Mouse (Mus musculus) megakaryocyte, embryonic 14.5 days (primary cell): ENCODE results near the gene Pdgfb. TPM values are rescaled to one million over a fixed set of nuclear protein-coding genes. Genes with fewer than 3 reads are reported as not detected.

Experiments used
- H3K27me3 ChIP-seq: replicated peaks from 2 replicates; pipeline ENCODE3; 2012; ENCODE audit warnings: inconsistent platforms
- H3K36me3 ChIP-seq: replicated peaks from 2 replicates; pipeline ENCODE3; 2012; ENCODE audit warnings: low read length, inconsistent platforms, mixed read lengths
- H3K4me1 ChIP-seq: 2 replicates; pipeline ENCODE4 v1.6.1; 2012; ENCODE audit warnings: inconsistent platforms
- H3K4me3 ChIP-seq: replicated peaks from 2 replicates; pipeline ENCODE3; 2012; ENCODE audit warnings: moderate library complexity, mild to moderate bottlenecking, inconsistent platforms
- H3K9me3 ChIP-seq: 2 replicates; pipeline ENCODE4 v1.6.1; 2012; ENCODE audit warnings: inconsistent platforms
- FLI1 ChIP-seq: IDR thresholded peaks from 2 replicates; pipeline ENCODE4 v1.6.1; 2012; ENCODE audit warnings: low read length, inconsistent platforms, mixed read lengths
- GATA1 ChIP-seq: IDR thresholded peaks from 3 replicates; pipeline ENCODE4 v1.6.1; 2012; ENCODE audit warnings: mixed read lengths, low read length, inconsistent platforms, borderline replicate concordance
- polyA plus RNA-seq: library from polyadenylated mRNA; stranded (reverse); fragments of >175 nt; gene quantifications from 2 replicates; pipeline ENCODE4 v1.2.3, GENCODE M21; 2012; ENCODE audit warnings: low replicate concordance; ENCODE audit not compliant: insufficient read depth

The Pdgfb gene
- polyA plus RNA-seq, 1 experiment, result 107 TPM

DNA sequence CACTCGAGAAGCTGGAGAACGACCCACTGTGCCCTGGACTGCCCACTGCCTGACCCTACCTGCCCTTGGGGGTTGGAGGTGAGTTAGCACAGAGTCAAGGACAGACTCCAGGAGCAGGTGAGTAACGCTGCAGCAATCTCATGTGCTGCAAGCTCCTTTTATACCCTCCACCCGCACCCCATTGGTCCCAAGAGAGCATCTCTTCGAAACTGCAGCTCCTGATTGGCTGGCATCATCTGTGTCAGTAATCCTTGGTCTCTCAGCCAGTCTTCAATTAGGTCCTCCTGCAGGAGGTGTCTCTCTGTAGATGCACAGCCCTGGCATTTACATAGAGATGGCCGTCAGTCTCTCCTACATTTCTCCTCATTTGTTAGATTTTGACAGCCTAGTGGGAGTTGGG lies 47.4 kb downstream of the Pdgfb start:
- Histone ChIP-seq H3K4me1 (peaks cover 22% of the 10 kb centered on the region), H3K4me3 (no peak overlapping the region), H3K27me3 (peaks cover 5% of the 10 kb centered on the region), H3K36me3 (no peaks in the 10 kb centered on the region), H3K9me3 (peaks cover 8% of the 10 kb centered on the region)
- TF ChIP-seq GATA1, result no peak
- no peak for TF ChIP-seq FLI1

DNA sequence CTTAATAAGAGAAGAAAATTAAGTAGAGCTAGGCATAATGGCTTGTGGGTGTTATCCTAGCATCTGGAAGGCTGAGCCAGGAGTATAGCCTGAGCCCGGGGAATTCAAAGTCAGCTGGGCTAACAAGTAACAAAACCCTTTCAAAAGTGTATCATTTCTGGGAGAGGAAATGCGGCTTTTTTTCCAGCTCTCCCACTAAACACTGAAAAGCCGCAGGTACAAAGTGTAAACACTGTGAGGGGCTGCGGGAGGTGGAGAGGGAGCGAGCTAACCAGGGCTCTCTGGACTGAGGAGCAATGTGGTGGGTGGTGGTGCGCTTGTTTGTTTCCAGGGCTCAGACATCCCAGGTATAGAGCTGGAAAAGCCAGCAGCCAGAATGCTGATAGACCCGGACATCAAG lies 50.4 kb downstream of the Pdgfb start:
- Histone ChIP-seq H3K36me3 (no peaks in the 10 kb centered on the region), H3K4me1 (peaks cover 37% of the 10 kb centered on the region), H3K27me3 (peaks cover 2% of the 10 kb centered on the region), H3K4me3 (no peak overlapping the region), H3K9me3 (no peaks in the 10 kb centered on the region)
- no peak for TF ChIP-seq FLI1
- TF ChIP-seq GATA1, result no peak

DNA sequence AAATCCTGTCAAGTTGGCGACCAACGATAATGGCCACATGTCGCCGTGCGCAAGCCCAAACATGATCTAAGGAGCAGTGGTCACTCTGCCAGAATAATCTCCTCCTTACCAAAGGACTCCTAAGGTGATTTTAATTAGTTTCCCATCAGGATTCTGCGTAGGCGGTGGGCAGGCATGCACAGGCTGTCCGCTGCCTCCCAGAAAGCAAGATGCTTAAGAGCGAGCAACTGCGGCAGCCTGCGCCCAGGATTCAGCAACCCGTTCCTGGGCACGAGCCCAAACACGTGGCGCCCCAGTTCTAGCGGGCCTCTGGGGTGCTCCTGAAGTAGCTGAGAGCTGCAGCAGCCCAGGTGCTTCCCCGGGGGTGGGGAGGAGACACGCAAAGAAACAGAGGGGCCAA lies 52.1 kb downstream of the Pdgfb start:
- TF ChIP-seq GATA1, result no peak
- TF ChIP-seq FLI1, result no peak
- Histone ChIP-seq H3K9me3 (no peaks in the 10 kb centered on the region), H3K27me3 (peaks cover 2% of the 10 kb centered on the region), H3K4me1 (peaks cover 40% of the 10 kb centered on the region), H3K36me3 (no peaks in the 10 kb centered on the region), H3K4me3 (no peak overlapping the region)

DNA sequence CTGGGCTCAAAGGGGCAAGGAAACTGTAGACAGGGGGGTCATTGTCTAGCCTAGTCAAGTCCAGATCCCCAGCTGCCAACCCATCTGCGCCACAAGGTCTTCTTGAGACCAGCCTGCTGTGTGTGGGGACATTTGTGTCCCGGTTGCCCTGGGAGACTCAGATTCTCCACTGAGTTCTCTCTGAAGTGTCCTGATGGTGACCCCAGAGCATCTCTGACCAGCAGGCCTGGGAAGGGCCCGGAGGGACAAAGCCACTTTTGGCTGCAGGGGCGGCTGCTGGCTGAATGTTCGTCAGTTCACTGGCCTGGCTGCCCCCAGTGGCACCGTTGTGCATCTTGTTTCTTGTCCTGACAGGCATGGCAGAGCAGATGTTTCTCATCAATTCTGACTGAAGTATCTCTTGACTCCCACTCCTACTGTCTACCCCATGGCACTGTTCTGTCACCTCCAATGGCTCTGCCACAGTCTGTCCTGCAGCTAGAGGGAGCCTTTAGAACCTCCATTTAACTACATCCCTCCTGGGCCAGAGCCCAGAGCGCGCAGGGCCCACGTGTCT lies 53.3 kb downstream of the Pdgfb start:
- TF ChIP-seq GATA1, result no peak
- Histone ChIP-seq H3K36me3 (no peaks in the 10 kb centered on the region), H3K9me3 (no peaks in the 10 kb centered on the region), H3K27me3 (peaks cover 2% of the 10 kb centered on the region), H3K4me3 (no peak overlapping the region), H3K4me1 (peaks cover 48% of the 10 kb centered on the region)

DNA sequence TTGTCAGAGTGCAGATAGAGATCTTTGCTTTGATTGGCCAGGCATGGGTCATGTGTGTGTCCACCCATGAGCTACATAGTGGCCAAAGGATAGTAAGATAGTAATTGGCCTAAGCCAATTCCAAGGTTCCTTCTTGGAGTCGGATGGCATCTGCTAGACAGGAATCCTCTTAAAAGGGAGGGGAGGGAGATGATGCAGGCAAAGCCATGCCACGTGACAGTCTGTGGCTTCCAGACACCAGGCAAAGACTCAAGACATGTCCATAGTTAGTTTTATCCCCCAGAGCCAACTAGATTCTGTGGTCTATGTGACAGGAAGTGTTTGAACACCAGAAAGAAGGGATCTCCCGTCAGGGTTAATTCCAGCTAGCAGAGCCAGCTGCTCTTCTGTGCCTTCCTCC lies 56.4 kb downstream of the Pdgfb start:
- H3K9me3 ChIP-seq, result no peaks in the 10 kb centered on the region
- peaks cover 4% of the 10 kb centered on the region for H3K36me3 ChIP-seq
- H3K4me3 ChIP-seq, result peak overlapping the region; percentile 86
- TF ChIP-seq FLI1, result no peak
- no peak for TF ChIP-seq GATA1
- peaks cover 2% of the 10 kb centered on the region for H3K27me3 ChIP-seq
- peaks cover 70% of the 10 kb centered on the region for H3K4me1 ChIP-seq

DNA sequence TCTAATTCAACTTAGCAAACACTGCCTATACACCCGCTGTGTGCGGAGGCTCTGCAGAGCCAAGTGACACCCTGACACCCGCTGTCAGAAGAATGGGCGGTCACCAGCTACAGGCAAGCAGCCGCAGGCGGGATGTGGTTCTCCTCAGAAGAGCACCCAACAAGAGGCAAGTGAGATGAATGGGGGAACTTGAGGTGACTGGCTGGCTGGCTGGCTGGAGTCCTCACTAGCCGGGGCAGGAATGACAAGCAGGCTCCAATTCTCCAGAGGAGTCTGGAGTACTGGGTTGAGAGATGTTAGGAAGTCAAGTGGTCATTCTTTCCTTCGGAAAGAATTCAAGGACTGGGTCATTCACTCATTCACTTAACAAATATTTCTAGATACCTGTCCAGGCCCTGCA lies 58.2 kb downstream of the Pdgfb start:
- no peak for TF ChIP-seq GATA1
- TF ChIP-seq FLI1, result no peak
- Histone ChIP-seq H3K27me3 (peaks cover 2% of the 10 kb centered on the region), H3K4me1 (peaks cover 76% of the 10 kb centered on the region)

DNA sequence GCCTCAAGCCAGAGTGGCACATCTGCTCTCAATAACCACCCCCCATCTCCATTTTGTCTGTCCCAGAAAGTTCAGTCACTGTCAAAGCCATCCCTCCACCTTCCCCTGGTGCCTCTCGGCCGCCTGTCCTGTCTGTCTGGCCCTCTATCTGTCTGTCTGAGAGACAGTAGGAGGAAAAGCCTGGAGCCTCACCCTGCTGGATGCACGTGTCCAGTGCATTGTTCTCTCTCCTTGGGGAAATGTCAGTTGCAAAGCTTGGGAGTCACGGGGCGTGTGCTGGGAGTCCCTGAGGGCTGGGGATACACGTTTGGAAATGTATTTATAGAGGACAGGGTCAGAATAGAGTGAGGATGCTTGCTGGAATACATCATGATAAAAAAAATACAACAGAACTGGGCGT lies 61.3 kb downstream of the Pdgfb start:
- H3K36me3 ChIP-seq, result peaks cover 11% of the 10 kb centered on the region
- TF ChIP-seq GATA1, result no peak
- TF ChIP-seq FLI1, result no peak
- no peak overlapping the region for H3K4me3 ChIP-seq

More for the DNA sequence above, 58.2 kb downstream of the Pdgfb start:
- peaks cover 4% of the 10 kb centered on the region for H3K36me3 ChIP-seq
- H3K4me3 ChIP-seq, result peak overlapping the region; percentile 86
- H3K9me3 ChIP-seq, result no peaks in the 10 kb centered on the region

DNA sequence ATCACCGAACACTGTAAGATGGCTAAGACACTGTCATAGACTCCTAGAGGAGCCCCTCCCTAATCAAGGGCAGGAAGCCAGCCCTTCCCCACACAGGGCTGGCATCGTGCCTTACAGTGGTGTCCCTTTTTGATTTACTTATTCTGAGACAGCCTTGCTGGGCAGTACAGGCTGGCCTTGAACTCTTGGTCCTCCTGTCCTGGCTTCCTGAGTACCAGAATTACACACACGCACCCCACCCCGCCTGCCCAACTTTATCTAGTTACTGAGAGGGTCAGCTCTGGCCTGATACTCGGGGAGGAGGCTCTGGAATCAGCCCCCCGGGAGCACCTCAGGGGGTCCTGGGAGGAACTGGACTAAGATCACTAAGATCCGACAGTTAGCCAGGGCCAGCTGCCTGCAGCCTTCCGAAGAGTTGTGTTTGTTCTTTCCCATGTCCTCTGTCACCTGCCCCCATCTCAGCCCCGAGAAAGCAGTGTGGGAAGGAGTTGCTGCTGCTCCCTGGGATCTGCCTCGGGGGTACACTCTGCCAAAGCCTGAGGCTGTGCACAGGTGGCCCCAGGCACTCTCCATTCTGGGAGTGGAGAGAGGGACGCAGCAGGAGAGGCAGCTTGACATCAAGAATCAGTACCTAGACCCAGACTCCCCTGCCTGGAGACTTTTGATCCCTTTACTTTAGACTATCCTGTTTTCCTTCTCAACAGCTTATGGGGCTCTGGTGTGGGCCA lies 62.1 kb downstream of the Pdgfb start:
- Histone ChIP-seq H3K4me3 (peak overlapping the region; percentile 17), H3K36me3 (peaks cover 11% of the 10 kb centered on the region), H3K9me3 (no peaks in the 10 kb centered on the region), H3K4me1 (peaks cover 88% of the 10 kb centered on the region), H3K27me3 (no peaks in the 10 kb centered on the region)
- TF ChIP-seq FLI1 (no peak), GATA1 (no peak)

More for the DNA sequence above, 61.3 kb downstream of the Pdgfb start:
- no peaks in the 10 kb centered on the region for H3K27me3 ChIP-seq
- H3K4me1 ChIP-seq, result peaks cover 89% of the 10 kb centered on the region
- H3K9me3 ChIP-seq, result no peaks in the 10 kb centered on the region

DNA sequence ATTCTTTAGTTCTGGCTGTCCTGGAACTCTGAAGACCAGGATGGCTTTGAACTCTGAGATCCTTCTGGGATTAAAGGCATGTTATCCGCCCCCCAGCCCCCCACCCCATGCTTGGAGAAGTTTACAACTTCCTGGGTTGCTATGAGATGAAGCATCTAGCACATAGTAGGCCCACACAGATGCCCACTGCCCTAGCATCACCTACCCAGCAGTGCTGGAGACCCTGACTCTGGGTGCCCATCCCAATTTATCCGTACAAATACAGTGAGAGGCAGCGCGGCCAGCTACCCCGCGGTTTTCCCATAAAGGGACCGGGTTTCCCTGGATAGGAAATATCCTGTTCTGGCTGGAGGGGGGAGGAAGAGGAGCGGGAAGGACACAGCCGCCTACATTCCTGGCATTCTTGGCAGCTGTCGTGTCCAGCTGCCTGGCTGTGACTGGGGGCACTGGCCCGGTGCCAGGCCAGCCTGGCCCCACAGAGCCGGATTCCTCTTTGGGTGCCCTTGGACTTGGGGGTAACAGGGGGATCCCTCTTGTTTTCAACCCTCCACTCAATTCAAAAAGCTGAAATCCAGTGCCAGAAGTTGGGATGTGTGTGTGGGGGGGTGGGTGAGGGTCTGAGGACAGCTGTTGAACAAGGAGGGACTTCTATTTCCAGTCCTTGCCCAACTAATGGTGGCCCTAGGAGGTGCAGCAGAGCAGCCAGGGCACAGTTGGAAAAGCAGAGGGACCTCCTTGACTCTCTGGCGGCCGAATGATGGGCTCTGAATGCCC lies 62.9 kb downstream of the Pdgfb start:
- H3K27me3 ChIP-seq, result no peaks in the 10 kb centered on the region
- no peak for TF ChIP-seq GATA1
- TF ChIP-seq FLI1, result no peak
- no peak overlapping the region for H3K4me3 ChIP-seq
- H3K36me3 ChIP-seq, result peaks cover 14% of the 10 kb centered on the region
- H3K9me3 ChIP-seq, result no peaks in the 10 kb centered on the region
- H3K4me1 ChIP-seq, result peaks cover 85% of the 10 kb centered on the region

DNA sequence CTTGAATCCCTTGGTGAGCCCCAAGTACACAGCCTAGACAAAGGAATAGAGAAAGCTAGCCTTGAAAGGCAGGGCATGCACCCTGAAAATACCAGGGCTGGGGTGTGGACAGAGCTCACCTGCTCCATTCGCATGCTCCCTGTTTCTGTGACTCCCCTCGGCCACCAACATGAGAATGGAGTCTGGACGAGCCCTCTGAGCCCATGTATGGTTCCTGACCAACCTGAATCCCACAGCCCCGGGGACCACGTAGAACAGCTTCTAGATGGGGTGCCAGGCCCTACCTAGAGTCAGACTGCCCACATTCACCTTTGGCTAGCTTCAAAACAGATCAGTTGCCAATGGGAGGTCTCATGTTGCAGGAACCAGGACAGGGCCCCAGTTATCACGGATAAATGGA lies 63.6 kb downstream of the Pdgfb start:
- Histone ChIP-seq H3K4me3 (peak overlapping the region; percentile 25), H3K36me3 (peaks cover 17% of the 10 kb centered on the region), H3K27me3 (no peaks in the 10 kb centered on the region), H3K4me1 (peaks cover 86% of the 10 kb centered on the region), H3K9me3 (no peaks in the 10 kb centered on the region)
- TF ChIP-seq GATA1 (no peak), FLI1 (no peak)
